Mouse (Mus musculus) G1E (cell line): Measurements from ENCODE around the gene Cd200. TPM values are rescaled to one million over a fixed set of nuclear protein-coding genes. Genes with fewer than 3 reads are reported as not detected.

Source experiments
- ATAC-seq: 2 replicates; pipeline ENCODE4 v1.8.0; 2016; ENCODE audit warnings: mild to moderate bottlenecking; ENCODE audit not compliant: insufficient number of reproducible peaks, poor library complexity, low FRiP score, severe bottlenecking; ENCODE audit errors: extremely low read depth
- DNase-seq: peaks from one replicate; pipeline ENCODE4 v3.0.0; 2012; ENCODE audit warnings: low spot score
- H3K27me3 ChIP-seq: 2 replicates; pipeline ENCODE4 v1.6.1; 2012; ENCODE audit warnings: mild to moderate bottlenecking, low read length, inconsistent platforms; ENCODE audit not compliant: insufficient read depth
- H3K36me3 ChIP-seq: replicated peaks from 2 replicates; pipeline ENCODE3; 2012; ENCODE audit warnings: mild to moderate bottlenecking, inconsistent platforms
- H3K4me1 ChIP-seq: 2 replicates; pipeline ENCODE4 v1.6.1; 2012; ENCODE audit warnings: low read depth, low read length, inconsistent platforms, mixed read lengths; ENCODE audit not compliant: insufficient read depth
- H3K4me3 ChIP-seq: 2 replicates; pipeline ENCODE4 v1.5.1; 2012; ENCODE audit warnings: low read depth, mild to moderate bottlenecking, inconsistent platforms, low read length, moderate library complexity, mixed read lengths
- H3K9me3 ChIP-seq: replicated peaks from 2 replicates; pipeline ENCODE4 v1.6.1; 2012; ENCODE audit warnings: inconsistent platforms
- CTCF ChIP-seq: IDR thresholded peaks from 2 replicates; pipeline ENCODE4 v1.5.1; 2012; ENCODE audit warnings: low read depth, low read length, inconsistent platforms, mixed read lengths
- GATA1 ChIP-seq: IDR thresholded peaks from 2 replicates; pipeline ENCODE4 v1.6.1; 2012; ENCODE audit warnings: borderline replicate concordance, low read length, inconsistent platforms, mixed read lengths
- GATA2 ChIP-seq: IDR thresholded peaks from 2 replicates; pipeline ENCODE4 v1.6.1; 2012; ENCODE audit warnings: low read depth, low read length, inconsistent platforms, borderline replicate concordance
- POLR2AphosphoS5 ChIP-seq: IDR thresholded peaks from 2 replicates; pipeline ENCODE4 v1.6.1; 2012; ENCODE audit warnings: low read depth, low read length, inconsistent platforms; ENCODE audit not compliant: insufficient replicate concordance
- TAL1 ChIP-seq: conservative IDR thresholded peaks from 2 replicates; pipeline ENCODE4 v1.6.1; 2012; ENCODE audit warnings: low read depth, low read length, inconsistent platforms, mixed read lengths
- polyA plus RNA-seq: library from polyadenylated mRNA; stranded (reverse); fragments of >175 nt; gene quantifications from 2 replicates; pipeline ENCODE4 v1.2.3, GENCODE M21; 2012
- total RNA-seq, 2 experiments: library from RNA; stranded (forward) in 1 of 2; stranded (reverse) in 1 of 2; fragments of 200-1000 nt in 1 of 2; fragments of >200 nt in 1 of 2; fragmentation: Nextera tagmentation in 1 of 2; gene quantifications; 2 replicates each; pipeline ENCODE4 v1.2.3; 2014 to 2017

Gene Cd200
- total and polyA plus RNA-seq, 3 experiments, result not detected

DNA sequence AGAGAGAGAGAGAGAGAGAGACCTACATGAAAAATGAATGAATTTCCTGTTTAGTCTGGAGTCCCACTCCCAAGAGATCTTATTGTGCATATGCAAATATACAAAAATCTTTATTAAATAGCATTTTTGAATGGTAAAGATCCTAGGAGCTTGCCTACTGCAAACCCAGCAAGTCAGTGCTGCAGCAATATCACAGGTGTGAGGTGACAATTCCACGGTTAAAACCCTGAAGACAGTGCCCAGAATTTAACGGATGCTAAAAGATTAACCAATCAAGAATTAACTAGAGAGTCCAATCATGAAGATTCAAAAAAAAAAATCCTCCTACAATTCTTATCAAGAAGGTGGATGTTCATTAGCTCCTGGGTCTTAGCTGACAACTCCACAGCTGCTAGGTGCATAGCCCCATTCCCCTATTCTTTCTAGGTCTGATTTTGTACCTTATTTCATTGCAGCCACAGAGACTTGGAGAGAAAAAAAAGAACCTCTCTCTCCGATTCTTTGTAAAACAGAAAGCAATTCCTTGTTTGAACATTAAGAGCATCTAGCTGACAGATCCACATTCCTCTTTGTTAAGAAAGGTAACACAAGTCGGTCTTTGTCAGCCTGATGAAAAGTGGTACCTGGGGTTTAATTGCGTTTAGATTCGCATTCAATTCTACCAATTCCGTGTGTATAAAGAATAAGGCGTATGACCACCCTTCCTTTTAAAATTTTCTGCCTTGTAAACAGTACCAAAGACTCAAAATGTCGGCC lies 1.0 kb downstream of the Cd200 start:
- no peaks in the 10 kb centered on the region; the same call in 1 of the 2 replicates for H3K27me3 ChIP-seq
- TF ChIP-seq CTCF (no peak), GATA1 (no peak), POLR2AphosphoS5 (no peak), TAL1 (no peak), GATA2 (no peak)
- H3K9me3 ChIP-seq, result no peaks in the 10 kb centered on the region
- no peak overlapping the region for H3K4me3 ChIP-seq
- no peak for DNase-seq
- H3K36me3 ChIP-seq, result no peaks in the 10 kb centered on the region
- no peak for ATAC-seq
- H3K4me1 ChIP-seq, result no peaks in the 10 kb centered on the region

DNA sequence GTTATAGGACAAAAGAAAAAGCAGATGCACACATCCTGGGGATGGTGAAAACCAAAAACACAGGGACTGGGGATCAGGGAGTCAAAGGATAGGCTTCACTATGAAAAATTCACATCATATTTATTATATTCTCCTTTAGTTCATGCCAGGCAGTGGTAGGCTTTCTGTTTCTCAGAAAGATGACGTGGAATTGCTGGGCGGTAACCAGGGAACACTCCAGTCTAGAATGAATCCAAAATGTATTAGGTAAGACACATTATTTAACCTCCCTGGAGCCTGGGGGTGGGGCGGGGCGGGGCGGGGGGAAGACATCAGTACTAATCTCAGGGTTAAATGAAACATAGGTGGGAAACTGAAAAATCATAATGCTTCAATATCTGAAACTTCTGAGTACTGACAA lies 1.8 kb downstream of the Cd200 start:
- Histone ChIP-seq H3K4me3 (no peak overlapping the region), H3K9me3 (no peaks in the 10 kb centered on the region), H3K4me1 (no peaks in the 10 kb centered on the region), H3K27me3 (no peaks in the 10 kb centered on the region; the same call in 1 of the 2 replicates), H3K36me3 (no peaks in the 10 kb centered on the region)
- no peak for TF ChIP-seq TAL1
- no peak for TF ChIP-seq GATA1
- no peak for TF ChIP-seq POLR2AphosphoS5
- no peak for TF ChIP-seq CTCF
- TF ChIP-seq GATA2, result no peak
- DNase-seq (no peak), ATAC-seq (no peak)

DNA sequence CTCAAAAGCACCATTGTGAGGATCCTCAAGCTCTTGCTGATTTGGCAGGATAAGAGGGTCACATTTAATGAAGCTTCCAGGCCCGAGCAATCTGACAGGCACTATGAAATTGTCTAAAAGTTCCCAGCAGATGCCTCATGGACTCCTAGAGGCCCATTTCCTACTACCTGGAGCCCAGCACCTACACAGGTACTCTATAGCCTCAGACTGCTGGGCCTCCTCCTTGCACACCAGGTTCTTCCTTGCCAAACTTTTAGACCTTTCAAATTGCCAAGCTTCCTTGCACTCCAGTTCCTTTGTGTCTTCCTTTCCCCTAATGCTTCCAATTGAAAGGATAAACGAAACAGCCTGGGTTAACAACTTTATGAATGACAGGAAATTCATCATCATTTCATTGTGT lies 5.9 kb downstream of the Cd200 start:
- TF ChIP-seq GATA2, result no peak
- TF ChIP-seq POLR2AphosphoS5, result no peak
- TF ChIP-seq TAL1, result no peak
- no peak for TF ChIP-seq CTCF
- TF ChIP-seq GATA1, result no peak
- Histone ChIP-seq H3K36me3 (no peaks in the 10 kb centered on the region), H3K9me3 (no peaks in the 10 kb centered on the region), H3K4me1 (no peaks in the 10 kb centered on the region), H3K4me3 (no peak overlapping the region), H3K27me3 (no peaks in the 10 kb centered on the region)
- ATAC-seq (no peak), DNase-seq (no peak)

DNA sequence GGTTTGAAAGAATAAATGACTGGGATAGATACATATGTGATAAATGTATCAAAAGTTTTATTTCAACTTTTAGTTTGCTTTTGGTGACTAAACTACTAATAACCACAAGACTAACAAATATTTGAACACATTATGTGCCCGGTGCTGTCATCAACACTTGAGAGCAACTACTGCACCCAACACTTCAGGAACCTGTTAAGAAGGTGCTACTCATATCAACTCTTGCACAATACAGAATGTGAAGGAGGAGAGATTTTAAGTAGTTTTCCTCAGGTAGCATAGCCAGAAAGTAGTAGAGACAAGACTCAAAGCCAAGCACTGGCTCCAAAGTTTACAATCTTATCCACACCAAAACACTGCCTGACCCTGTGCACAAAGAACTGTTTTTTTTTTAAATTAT lies 6.8 kb downstream of the Cd200 start:
- ATAC-seq (no peak), DNase-seq (no peak)
- no peaks in the 10 kb centered on the region for H3K4me1 ChIP-seq
- TF ChIP-seq POLR2AphosphoS5, result no peak
- TF ChIP-seq GATA2, result no peak
- no peak for TF ChIP-seq TAL1
- TF ChIP-seq GATA1, result no peak
- TF ChIP-seq CTCF, result no peak
- H3K4me3 ChIP-seq, result no peak overlapping the region
- H3K36me3 ChIP-seq, result no peaks in the 10 kb centered on the region
- H3K9me3 ChIP-seq, result no peaks in the 10 kb centered on the region
- H3K27me3 ChIP-seq, result no peaks in the 10 kb centered on the region

- Histone ChIP-seq H3K4me1 (no peaks in the 10 kb centered on the region), H3K9me3 (no peaks in the 10 kb centered on the region), H3K27me3 (no peaks in the 10 kb centered on the region), H3K36me3 (no peaks in the 10 kb centered on the region), H3K4me3 (no peak overlapping the region)
- ATAC-seq (no peak), DNase-seq (no peak)
- no peak for TF ChIP-seq POLR2AphosphoS5
- no peak for TF ChIP-seq GATA1
- TF ChIP-seq GATA2, result no peak
- TF ChIP-seq CTCF, result no peak
- no peak for TF ChIP-seq TAL1
Measured at GRCm38 (mm10) chr16:45399947-45400555, 8.8 kb downstream of the Cd200 start.

- ATAC-seq (no peak), DNase-seq (no peak)
- Histone ChIP-seq H3K9me3 (no peaks in the 10 kb centered on the region), H3K4me3 (no peak overlapping the region), H3K27me3 (no peaks in the 10 kb centered on the region), H3K4me1 (no peaks in the 10 kb centered on the region), H3K36me3 (no peaks in the 10 kb centered on the region)
- no peak for TF ChIP-seq POLR2AphosphoS5
- no peak for TF ChIP-seq GATA2
- no peak for TF ChIP-seq TAL1
- TF ChIP-seq CTCF, result no peak
- TF ChIP-seq GATA1, result no peak
Measured at GRCm38 (mm10) chr16:45399411-45399810, 9.4 kb downstream of the Cd200 start.
